Mouse (Mus musculus): ENCODE results near the gene Gng13. TPM values are rescaled to one million over a fixed set of nuclear protein-coding genes. Genes with fewer than 3 reads are reported as not detected.

Gng13 gene
- polyA plus RNA-seq, 2 experiments, result not detected

DNA sequence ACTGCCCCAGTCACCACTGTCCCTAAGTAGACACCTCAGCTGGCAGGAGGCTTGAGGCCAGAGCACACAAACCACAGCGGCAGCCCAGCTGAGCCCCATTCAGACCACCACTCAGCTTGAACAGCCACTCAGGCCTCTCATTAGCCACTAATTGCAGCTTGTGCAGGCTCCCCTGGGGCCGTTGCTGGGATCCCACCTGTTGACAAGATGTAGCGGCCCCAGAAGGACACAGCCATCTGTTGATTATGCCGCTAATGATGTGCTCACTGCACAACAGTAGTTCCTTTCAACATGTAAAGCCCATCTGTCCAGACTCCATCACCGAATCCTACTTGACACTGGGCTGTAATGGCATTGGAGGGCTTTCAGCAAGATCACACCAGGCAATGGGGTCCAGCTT, 48.9 kb downstream of the Gng13 start:
- no peak overlapping the region for H3K27ac ChIP-seq
- peaks cover 3% of the 10 kb centered on the region; the same call in 1 of the 2 replicates for H3K27me3 ChIP-seq (ENCODE audit: control insufficient read depth, insufficient read depth, low read length)
- TF ChIP-seq EP300 (IDR thresholded peaks at IDR 0.05; ENCODE audit: low read depth) (no peak), CTCF (IDR thresholded peaks at IDR 0.05; ENCODE audit: low read depth) (no peak)
- no peaks in the 10 kb centered on the region for H3K36me3 ChIP-seq (replicated peaks; ENCODE audit: control insufficient read depth, insufficient read depth, low read depth)
- no peak overlapping the region for H3K4me2 ChIP-seq (ENCODE audit: low read depth)
- no peaks in the 10 kb centered on the region for H3K4me1 ChIP-seq (replicated peaks; ENCODE audit: control insufficient read depth in 2 of 2, insufficient read depth in 2 of 2, low read length in 1 of 2)
- DNase-seq (ENCODE audit: low read depth in 3 of 3, low spot score in 3 of 3) (no peak), ATAC-seq (ENCODE audit: insufficient read depth) (no peak)
- 57% methylated on average over 5 of the region's 5 CpGs for WGBS (ENCODE audit: insufficient replicate concordance)
- no peak overlapping the region for H3K4me3 ChIP-seq (ENCODE audit: insufficient read depth in 1 of 2, low read depth in 2 of 2, low read length in 2 of 2)
- H3K9ac ChIP-seq (replicated peaks), result no peak overlapping the region
- no peaks in the 10 kb centered on the region for H3K9me3 ChIP-seq (ENCODE audit: control insufficient read depth, low read length)

Small RNA genes lying within 50 kb of the gene (microRNA-seq; reads per million reads assigned to microRNA genes)
- not detected for gene Gm25083

Other genes starting within 250 kb of the Gng13 start
- 0.01 TPM in 1 of 2 replicates, not detected in the other for gene Sstr5, start 219.9 kb upstream of the Gng13 start, polyA plus RNA-seq (2012; rRNA removed)
- gene Sstr5, start 219.9 kb upstream of the Gng13 start, polyA plus RNA-seq (2014; fragmentation: Nextera tagmentation; extraction: Ambion mirVana), result not detected in 2 replicates
- gene Sox8, start 146.5 kb upstream of the Gng13 start, polyA plus RNA-seq (2012; rRNA removed), result 0.04 and 0.11 TPM in 2 replicates
- 0.15 TPM in 1 of 2 replicates, not detected in the other for gene Sox8, start 146.5 kb upstream of the Gng13 start, polyA plus RNA-seq (2014; fragmentation: Nextera tagmentation; extraction: Ambion mirVana)
- 3.4 and 4.0 TPM in 2 replicates for gene Lmf1, start 138.1 kb upstream of the Gng13 start, polyA plus RNA-seq (2012; rRNA removed)
- gene Lmf1, start 138.1 kb upstream of the Gng13 start, polyA plus RNA-seq (2014; fragmentation: Nextera tagmentation; extraction: Ambion mirVana), result 7.9 and 9.3 TPM in 2 replicates
- 14.4 and 19.6 TPM in 2 replicates for gene Chtf18, start 10.2 kb downstream of the Gng13 start, polyA plus RNA-seq (2012; rRNA removed)
- gene Chtf18, start 10.2 kb downstream of the Gng13 start, polyA plus RNA-seq (2014; fragmentation: Nextera tagmentation; extraction: Ambion mirVana), result 12.4 and 15.5 TPM in 2 replicates
- gene Rpusd1, start 10.5 kb downstream of the Gng13 start, polyA plus RNA-seq (2012; rRNA removed), result 9.5 and 11.1 TPM in 2 replicates
- 5.9 and 6.1 TPM in 2 replicates for gene Rpusd1, start 10.5 kb downstream of the Gng13 start, polyA plus RNA-seq (2014; fragmentation: Nextera tagmentation; extraction: Ambion mirVana)
- gene Mslnl, start 18.9 kb downstream of the Gng13 start, polyA plus RNA-seq (2012; rRNA removed), result not detected in 2 replicates
- not detected in 2 replicates for gene Mslnl, start 18.9 kb downstream of the Gng13 start, polyA plus RNA-seq (2014; fragmentation: Nextera tagmentation; extraction: Ambion mirVana)
- gene Msln, start 37.2 kb downstream of the Gng13 start, polyA plus RNA-seq (2012; rRNA removed), result 0.66 and 0.69 TPM in 2 replicates
- gene Msln, start 37.2 kb downstream of the Gng13 start, polyA plus RNA-seq (2014; fragmentation: Nextera tagmentation; extraction: Ambion mirVana), result 0.91 and 1.0 TPM in 2 replicates
- 7.5 and 10.2 TPM in 2 replicates for gene Narfl, start 56.6 kb downstream of the Gng13 start, polyA plus RNA-seq (2012; rRNA removed)
- gene Narfl, start 56.6 kb downstream of the Gng13 start, polyA plus RNA-seq (2014; fragmentation: Nextera tagmentation; extraction: Ambion mirVana), result 12.9 and 14.0 TPM in 2 replicates
- 6.1 and 7.6 TPM in 2 replicates for gene Haghl, start 68.5 kb downstream of the Gng13 start, polyA plus RNA-seq (2012; rRNA removed)
- gene Haghl, start 68.5 kb downstream of the Gng13 start, polyA plus RNA-seq (2014; fragmentation: Nextera tagmentation; extraction: Ambion mirVana), result 5.8 and 6.1 TPM in 2 replicates
- gene Ccdc78, start 69.4 kb downstream of the Gng13 start, polyA plus RNA-seq (2012; rRNA removed), result 0.02 and 0.03 TPM in 2 replicates
- not detected in 2 replicates for gene Ccdc78, start 69.4 kb downstream of the Gng13 start, polyA plus RNA-seq (2014; fragmentation: Nextera tagmentation; extraction: Ambion mirVana)
- gene Fam173a, start 75.7 kb downstream of the Gng13 start, polyA plus RNA-seq (2012; rRNA removed), result 37.7 and 46.6 TPM in 2 replicates
- 57.2 and 57.7 TPM in 2 replicates for gene Fam173a, start 75.7 kb downstream of the Gng13 start, polyA plus RNA-seq (2014; fragmentation: Nextera tagmentation; extraction: Ambion mirVana)
- not detected in 2 replicates for gene AC134908.4, start 78.5 kb downstream of the Gng13 start, polyA plus RNA-seq (2012; rRNA removed)
- not detected in 2 replicates for gene AC134908.4, start 78.5 kb downstream of the Gng13 start, polyA plus RNA-seq (2014; fragmentation: Nextera tagmentation; extraction: Ambion mirVana)
- 20.3 and 27.3 TPM in 2 replicates for gene Metrn, start 80.0 kb downstream of the Gng13 start, polyA plus RNA-seq (2012; rRNA removed)
- 4.1 TPM in 2 replicates for gene Metrn, start 80.0 kb downstream of the Gng13 start, polyA plus RNA-seq (2014; fragmentation: Nextera tagmentation; extraction: Ambion mirVana)
- 0.04 and 0.22 TPM in 2 replicates for gene Fbxl16, start 91.9 kb downstream of the Gng13 start, polyA plus RNA-seq (2012; rRNA removed)
- gene Fbxl16, start 91.9 kb downstream of the Gng13 start, polyA plus RNA-seq (2014; fragmentation: Nextera tagmentation; extraction: Ambion mirVana), result not detected in 2 replicates
- gene Wdr24, start 106.5 kb downstream of the Gng13 start, polyA plus RNA-seq (2012; rRNA removed), result 14.1 and 14.3 TPM in 2 replicates
- 9.2 and 11.4 TPM in 2 replicates for gene Wdr24, start 106.5 kb downstream of the Gng13 start, polyA plus RNA-seq (2014; fragmentation: Nextera tagmentation; extraction: Ambion mirVana)
- gene Jmjd8, start 111.7 kb downstream of the Gng13 start, polyA plus RNA-seq (2012; rRNA removed), result 17.3 and 17.9 TPM in 2 replicates
- 13.7 and 16.2 TPM in 2 replicates for gene Jmjd8, start 111.7 kb downstream of the Gng13 start, polyA plus RNA-seq (2014; fragmentation: Nextera tagmentation; extraction: Ambion mirVana)
- gene Stub1, start 116.2 kb downstream of the Gng13 start, polyA plus RNA-seq (2012; rRNA removed), result 70.2 and 85.1 TPM in 2 replicates
- gene Stub1, start 116.2 kb downstream of the Gng13 start, polyA plus RNA-seq (2014; fragmentation: Nextera tagmentation; extraction: Ambion mirVana), result 96.7 and 100 TPM in 2 replicates
- gene Rhbdl1, start 120.1 kb downstream of the Gng13 start, polyA plus RNA-seq (2012; rRNA removed), result 1.5 and 2.0 TPM in 2 replicates
- 0.35 and 0.58 TPM in 2 replicates for gene Rhbdl1, start 120.1 kb downstream of the Gng13 start, polyA plus RNA-seq (2014; fragmentation: Nextera tagmentation; extraction: Ambion mirVana)
- gene Gm20683, start 124.6 kb downstream of the Gng13 start, polyA plus RNA-seq (2012; rRNA removed), result 3.3 and 6.9 TPM in 2 replicates
- 0.43 TPM in 1 of 2 replicates, not detected in the other for gene Gm20683, start 124.6 kb downstream of the Gng13 start, polyA plus RNA-seq (2014; fragmentation: Nextera tagmentation; extraction: Ambion mirVana)
- gene Rhot2, start 127.7 kb downstream of the Gng13 start, polyA plus RNA-seq (2012; rRNA removed), result 33.3 and 34.7 TPM in 2 replicates
- gene Rhot2, start 127.7 kb downstream of the Gng13 start, polyA plus RNA-seq (2014; fragmentation: Nextera tagmentation; extraction: Ambion mirVana), result 4.2 and 5.3 TPM in 2 replicates
- gene Wdr90, start 144.3 kb downstream of the Gng13 start, polyA plus RNA-seq (2012; rRNA removed), result 18.1 and 19.6 TPM in 2 replicates
- gene Wdr90, start 144.3 kb downstream of the Gng13 start, polyA plus RNA-seq (2014; fragmentation: Nextera tagmentation; extraction: Ambion mirVana), result 7.5 and 11.1 TPM in 2 replicates
- gene Mcrip2, start 151.6 kb downstream of the Gng13 start, polyA plus RNA-seq (2012; rRNA removed), result 22.1 and 23.1 TPM in 2 replicates
- 44.0 and 44.9 TPM in 2 replicates for gene Mcrip2, start 151.6 kb downstream of the Gng13 start, polyA plus RNA-seq (2014; fragmentation: Nextera tagmentation; extraction: Ambion mirVana)
- 45.3 and 47.6 TPM in 2 replicates for gene Mettl26, start 157.9 kb downstream of the Gng13 start, polyA plus RNA-seq (2012; rRNA removed)
- 46.5 and 50.3 TPM in 2 replicates for gene Mettl26, start 157.9 kb downstream of the Gng13 start, polyA plus RNA-seq (2014; fragmentation: Nextera tagmentation; extraction: Ambion mirVana)
- gene Wfikkn1, start 163.7 kb downstream of the Gng13 start, polyA plus RNA-seq (2012; rRNA removed), result 0.54 and 0.71 TPM in 2 replicates
- gene Wfikkn1, start 163.7 kb downstream of the Gng13 start, polyA plus RNA-seq (2014; fragmentation: Nextera tagmentation; extraction: Ambion mirVana), result 0.52 and 0.67 TPM in 2 replicates
- 6.4 and 7.8 TPM in 2 replicates for gene Rab40c, start 202.6 kb downstream of the Gng13 start, polyA plus RNA-seq (2012; rRNA removed)
- gene Rab40c, start 202.6 kb downstream of the Gng13 start, polyA plus RNA-seq (2014; fragmentation: Nextera tagmentation; extraction: Ambion mirVana), result 3.4 and 3.8 TPM in 2 replicates
- 270 and 414 TPM in 2 replicates for gene Pigq, start 227.8 kb downstream of the Gng13 start, polyA plus RNA-seq (2012; rRNA removed)
- 170 and 186 TPM in 2 replicates for gene Pigq, start 227.8 kb downstream of the Gng13 start, polyA plus RNA-seq (2014; fragmentation: Nextera tagmentation; extraction: Ambion mirVana)
- gene Nhlrc4, start 227.8 kb downstream of the Gng13 start, polyA plus RNA-seq (2012; rRNA removed), result 4.3 and 8.9 TPM in 2 replicates
- gene Nhlrc4, start 227.8 kb downstream of the Gng13 start, polyA plus RNA-seq (2014; fragmentation: Nextera tagmentation; extraction: Ambion mirVana), result 1.9 and 4.6 TPM in 2 replicates
- gene A930017K11Rik, start 235.4 kb downstream of the Gng13 start, polyA plus RNA-seq (2012; rRNA removed), result 0.16 and 0.24 TPM in 2 replicates
- gene A930017K11Rik, start 235.4 kb downstream of the Gng13 start, polyA plus RNA-seq (2014; fragmentation: Nextera tagmentation; extraction: Ambion mirVana), result 0.13 and 0.37 TPM in 2 replicates

All from liver, embryonic 14.5 days (tissue).